Mouse (Mus musculus): Measurements from ENCODE around the gene Asb18. TPM values are rescaled to one million over a fixed set of nuclear protein-coding genes. Genes with fewer than 3 reads are reported as not detected.

Gene Asb18
- polyA plus RNA-seq, 1 experiment from 2014 or later, result 0.17 TPM

GRCm38 (mm10) chr1:89919206-89919605 lies 95.3 kb downstream of the Asb18 start:
- peaks cover 3% of the 10 kb centered on the region; the same call in 1 of the 2 replicates for H3K9me3 ChIP-seq
- no peak overlapping the region for H3K27ac ChIP-seq
- no peak overlapping the region for H3K4me3 ChIP-seq (replicated peaks)
- H3K4me2 ChIP-seq, result no peak overlapping the region
- no peaks in the 10 kb centered on the region for H3K36me3 ChIP-seq (replicated peaks)
- no peak for ATAC-seq (ENCODE audit: low FRiP score)
- peaks cover 20% of the 10 kb centered on the region for H3K4me1 ChIP-seq
- H3K9ac ChIP-seq, result no peak overlapping the region
- H3K27me3 ChIP-seq, result peaks cover 84% of the 10 kb centered on the region
- WGBS, result 77% methylated on average over 6 of the region's 6 CpGs

GRCm38 (mm10) chr1:89918111-89918510 lies 96.4 kb downstream of the Asb18 start:
- Histone ChIP-seq H3K36me3 (replicated peaks) (no peaks in the 10 kb centered on the region), H3K9me3 (peaks cover 3% of the 10 kb centered on the region; the same call in 1 of the 2 replicates), H3K4me1 (peaks cover 12% of the 10 kb centered on the region), H3K27ac (no peak overlapping the region), H3K4me2 (no peak overlapping the region), H3K9ac (no peak overlapping the region), H3K4me3 (replicated peaks) (no peak overlapping the region), H3K27me3 (peaks cover 80% of the 10 kb centered on the region)
- no peak for ATAC-seq (ENCODE audit: low FRiP score)
- 11% methylated on average over 18 of the region's 18 CpGs for WGBS

- no peak overlapping the region for H3K4me3 ChIP-seq (replicated peaks)
- peaks cover under 1% of the 10 kb centered on the region; the same call in 1 of the 2 replicates for H3K9me3 ChIP-seq
- H3K27me3 ChIP-seq, result peaks cover 68% of the 10 kb centered on the region
- ATAC-seq (ENCODE audit: low FRiP score), result no peak
- WGBS, result 66% methylated on average over 4 of the region's 4 CpGs
- no peak overlapping the region for H3K4me2 ChIP-seq
- no peak overlapping the region for H3K9ac ChIP-seq
- H3K36me3 ChIP-seq (replicated peaks), result no peaks in the 10 kb centered on the region
- H3K27ac ChIP-seq, result no peak overlapping the region
- H3K4me1 ChIP-seq, result peaks cover 5% of the 10 kb centered on the region
These were observed 100.9 kb downstream of the Asb18 start for GRCm38 (mm10) chr1:89913611-89914010.

- Histone ChIP-seq H3K36me3 (replicated peaks) (no peaks in the 10 kb centered on the region), H3K27me3 (peaks cover 56% of the 10 kb centered on the region), H3K27ac (no peak overlapping the region), H3K4me1 (peaks cover 5% of the 10 kb centered on the region), H3K9me3 (no peaks in the 10 kb centered on the region), H3K4me2 (no peak overlapping the region), H3K9ac (no peak overlapping the region), H3K4me3 (replicated peaks) (no peak overlapping the region)
- 50% methylated on average over 5 of the region's 5 CpGs for whole genome bisulfite sequencing
- no peak for ATAC-seq (ENCODE audit: low FRiP score)
These were observed 102.1 kb downstream of the Asb18 start for GRCm38 (mm10) chr1:89912392-89912791.

- Histone ChIP-seq H3K9ac (no peak overlapping the region), H3K9me3 (peaks cover 5% of the 10 kb centered on the region; the same call in 1 of the 2 replicates), H3K36me3 (replicated peaks) (no peaks in the 10 kb centered on the region; the same call in 1 of the 2 replicates), H3K27ac (no peak overlapping the region), H3K4me3 (replicated peaks) (no peak overlapping the region), H3K4me1 (peaks cover 5% of the 10 kb centered on the region), H3K4me2 (no peak overlapping the region), H3K27me3 (peaks cover 45% of the 10 kb centered on the region)
- no peak for ATAC-seq (ENCODE audit: low FRiP score)
- WGBS, result 93% methylated on average over 8 of the region's 8 CpGs
These were observed 104.7 kb downstream of the Asb18 start for GRCm38 (mm10) chr1:89909796-89910195.

GRCm38 (mm10) chr1:89902641-89903040 lies 111.8 kb downstream of the Asb18 start:
- ATAC-seq (ENCODE audit: low FRiP score), result no peak
- Histone ChIP-seq H3K36me3 (replicated peaks) (no peaks in the 10 kb centered on the region; the same call in 1 of the 2 replicates), H3K4me2 (no peak overlapping the region), H3K27ac (no peak overlapping the region), H3K9me3 (peaks cover 5% of the 10 kb centered on the region; the same call in 1 of the 2 replicates), H3K4me1 (peaks cover 3% of the 10 kb centered on the region; the same call in 1 of the 2 replicates), H3K9ac (no peak overlapping the region), H3K27me3 (peaks cover 18% of the 10 kb centered on the region; the same call in 1 of the 2 replicates), H3K4me3 (replicated peaks) (no peak overlapping the region)
- WGBS, result 90% methylated on average over 1 of the region's 1 CpGs

GRCm38 (mm10) chr1:89902236-89902635 lies 112.2 kb downstream of the Asb18 start:
- no peak overlapping the region for H3K27ac ChIP-seq
- WGBS, result 91% methylated on average over 2 of the region's 2 CpGs
- no peak for ATAC-seq (ENCODE audit: low FRiP score)
- no peak overlapping the region for H3K4me2 ChIP-seq
- peaks cover 5% of the 10 kb centered on the region; the same call in 1 of the 2 replicates for H3K9me3 ChIP-seq
- peaks cover under 1% of the 10 kb centered on the region; the same call in 1 of the 2 replicates for H3K36me3 ChIP-seq (replicated peaks)
- no peak overlapping the region for H3K4me3 ChIP-seq (replicated peaks)
- H3K9ac ChIP-seq, result no peak overlapping the region
- peaks cover 3% of the 10 kb centered on the region; the same call in 1 of the 2 replicates for H3K4me1 ChIP-seq
- peaks cover 18% of the 10 kb centered on the region; the same call in 1 of the 2 replicates for H3K27me3 ChIP-seq

GRCm38 (mm10) chr1:89901381-89901780 lies 113.1 kb downstream of the Asb18 start:
- Histone ChIP-seq H3K4me3 (replicated peaks) (no peak overlapping the region), H3K27ac (no peak overlapping the region), H3K27me3 (peaks cover 21% of the 10 kb centered on the region; the same call in 1 of the 2 replicates), H3K36me3 (replicated peaks) (peaks cover 4% of the 10 kb centered on the region; the same call in 1 of the 2 replicates), H3K4me1 (peaks cover 3% of the 10 kb centered on the region; the same call in 1 of the 2 replicates), H3K4me2 (no peak overlapping the region), H3K9me3 (peaks cover 4% of the 10 kb centered on the region; the same call in 1 of the 2 replicates), H3K9ac (no peak overlapping the region)
- 77% methylated on average over 4 of the region's 4 CpGs for WGBS
- ATAC-seq (ENCODE audit: low FRiP score), result no peak

Other genes starting within 250 kb of the Asb18 start
- 26.9 and 28.0 TPM in 2 replicates for gene Gbx2, start 83.5 kb downstream of the Asb18 start, polyA plus RNA-seq (2016; fragmentation: Nextera tagmentation; extraction: Ambion mirVana)
- gene Iqca, start 138.7 kb upstream of the Asb18 start, polyA plus RNA-seq (2016; fragmentation: Nextera tagmentation; extraction: Ambion mirVana), result 0.56 TPM in 1 of 2 replicates, not detected in the other
- gene Ackr3, start 189.3 kb upstream of the Asb18 start, polyA plus RNA-seq (2016; fragmentation: Nextera tagmentation; extraction: Ambion mirVana), result 25.5 and 28.7 TPM in 2 replicates

Data from forebrain, embryonic 12.5 days (tissue).